Mouse (Mus musculus): ENCODE measurements around the gene Smok3a. TPM values are rescaled to one million over a fixed set of nuclear protein-coding genes. Genes with fewer than 3 reads are reported as not detected.
"Not testable (repeated sequence)": the region's sequence is repeated elsewhere in the genome, so short reads cannot be mapped to it uniquely, and the experiment has no call there.

Gene Smok3a
- polyA plus RNA-seq, 1 experiment = not detected

DNA sequence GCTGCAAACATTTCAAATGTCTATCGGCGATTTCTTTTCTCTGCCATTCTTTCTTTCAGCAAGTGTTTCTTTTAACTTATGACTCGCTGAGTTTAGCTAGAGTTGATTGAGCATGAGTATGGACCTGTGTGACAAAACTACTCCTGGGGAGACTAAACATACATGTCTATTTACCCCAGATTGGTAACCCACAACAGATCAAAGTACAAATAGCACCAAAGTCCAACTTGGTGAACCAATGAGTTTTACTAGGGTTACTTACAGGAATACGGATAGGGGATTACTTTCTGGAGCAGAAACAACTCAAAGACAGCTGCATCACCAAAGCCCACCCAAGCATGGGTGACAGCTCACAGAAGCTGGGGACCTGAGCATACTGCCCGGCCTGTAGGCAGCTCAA is 11.6 kb upstream of the Smok3a start:
- Histone ChIP-seq H3K79me2 (ENCODE audit: control insufficient read depth, insufficient read depth) (no peaks in the 10 kb centered on the region), H3K36me3 (ENCODE audit: control insufficient read depth, insufficient read depth) (no peaks in the 10 kb centered on the region), H3K4me3 (no peak overlapping the region), H3K27me3 (ENCODE audit: control insufficient read depth, insufficient read depth, insufficient read length) (no peaks in the 10 kb centered on the region), H3ac (ENCODE audit: control insufficient read depth, insufficient read length) (no peak overlapping the region), H3K4me2 (ENCODE audit: low read depth) (no peak overlapping the region)
- TF ChIP-seq SRF (IDR thresholded peaks at IDR 0.05; ENCODE audit: control insufficient read depth, insufficient read length, low read depth) (no peak), REST (IDR thresholded peaks at IDR 0.05; ENCODE audit: insufficient read depth, insufficient read length) (no peak), POLR2AphosphoS2 (IDR thresholded peaks at IDR 0.05; ENCODE audit: insufficient read length, low read depth) (no peak), USF1 (IDR thresholded peaks at IDR 0.05; ENCODE audit: low read depth) (no peak), MAX (IDR thresholded peaks at IDR 0.05; ENCODE audit: low read depth) (no peak), E2F4 (IDR thresholded peaks at IDR 0.05; ENCODE audit: insufficient read depth) (no peak), CEBPB (IDR thresholded peaks at IDR 0.05; ENCODE audit: insufficient read depth, poor library complexity, severe bottlenecking) (no peak), MYOD1 (IDR thresholded peaks at IDR 0.05; ENCODE audit: control insufficient read depth in 1 of 3, insufficient read length in 2 of 3, low read depth in 2 of 3) (no peak), TCF12 (IDR thresholded peaks at IDR 0.05; ENCODE audit: insufficient read depth, poor library complexity, severe bottlenecking) (no peak), POLR2A (IDR thresholded peaks at IDR 0.05; ENCODE audit: insufficient read length, low read depth) (no peak), TCF3 (IDR thresholded peaks at IDR 0.05; ENCODE audit: insufficient read length, low read depth) (no peak), MYOG (IDR thresholded peaks at IDR 0.05; ENCODE audit: control insufficient read depth in 1 of 3, insufficient read depth in 1 of 3, insufficient read length in 2 of 3, low read depth in 2 of 3) (no peak)

DNA sequence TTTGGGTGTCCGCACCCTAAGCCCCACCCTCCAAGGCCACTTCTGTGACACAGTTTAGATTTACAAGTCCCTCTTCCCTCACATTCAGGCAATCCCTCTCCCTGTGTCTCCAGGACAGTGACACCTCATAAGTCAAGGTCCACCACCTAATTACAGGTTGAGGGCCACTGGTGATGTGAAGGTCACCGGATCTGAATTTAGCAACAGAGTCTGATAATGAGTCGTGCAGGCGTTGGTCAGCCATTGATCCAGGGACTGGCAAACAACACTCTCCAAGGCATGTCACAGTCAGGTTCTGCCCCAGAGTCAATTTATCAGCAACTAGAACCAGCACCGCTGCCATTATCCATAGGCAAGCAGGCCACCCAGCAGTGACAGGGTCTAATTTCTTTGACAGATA is 8.7 kb upstream of the Smok3a start:
- Histone ChIP-seq H3K79me2 (ENCODE audit: control insufficient read depth, insufficient read depth) (no peaks in the 10 kb centered on the region), H3K4me3 (no peak overlapping the region), H3ac (ENCODE audit: control insufficient read depth, insufficient read length) (no peak overlapping the region), H3K36me3 (ENCODE audit: control insufficient read depth, insufficient read depth) (no peaks in the 10 kb centered on the region), H3K4me2 (ENCODE audit: low read depth) (no peak overlapping the region), H3K27me3 (ENCODE audit: control insufficient read depth, insufficient read depth, insufficient read length) (no peaks in the 10 kb centered on the region)
- TF ChIP-seq TCF12 (IDR thresholded peaks at IDR 0.05; ENCODE audit: insufficient read depth, poor library complexity, severe bottlenecking) (no peak), REST (IDR thresholded peaks at IDR 0.05; ENCODE audit: insufficient read depth, insufficient read length) (no peak), MAX (IDR thresholded peaks at IDR 0.05; ENCODE audit: low read depth) (no peak), MYOG (IDR thresholded peaks at IDR 0.05; ENCODE audit: control insufficient read depth in 1 of 3, insufficient read depth in 1 of 3, insufficient read length in 2 of 3, low read depth in 2 of 3) (no peak), POLR2AphosphoS2 (IDR thresholded peaks at IDR 0.05; ENCODE audit: insufficient read length, low read depth) (no peak), CEBPB (IDR thresholded peaks at IDR 0.05; ENCODE audit: insufficient read depth, poor library complexity, severe bottlenecking) (no peak), TCF3 (IDR thresholded peaks at IDR 0.05; ENCODE audit: insufficient read length, low read depth) (no peak), USF1 (IDR thresholded peaks at IDR 0.05; ENCODE audit: low read depth) (no peak), SRF (IDR thresholded peaks at IDR 0.05; ENCODE audit: control insufficient read depth, insufficient read length, low read depth) (no peak), MYOD1 (IDR thresholded peaks at IDR 0.05; ENCODE audit: control insufficient read depth in 1 of 3, insufficient read length in 2 of 3, low read depth in 2 of 3) (no peak), POLR2A (IDR thresholded peaks at IDR 0.05; ENCODE audit: insufficient read length, low read depth) (no peak), E2F4 (IDR thresholded peaks at IDR 0.05; ENCODE audit: insufficient read depth) (no peak)

DNA sequence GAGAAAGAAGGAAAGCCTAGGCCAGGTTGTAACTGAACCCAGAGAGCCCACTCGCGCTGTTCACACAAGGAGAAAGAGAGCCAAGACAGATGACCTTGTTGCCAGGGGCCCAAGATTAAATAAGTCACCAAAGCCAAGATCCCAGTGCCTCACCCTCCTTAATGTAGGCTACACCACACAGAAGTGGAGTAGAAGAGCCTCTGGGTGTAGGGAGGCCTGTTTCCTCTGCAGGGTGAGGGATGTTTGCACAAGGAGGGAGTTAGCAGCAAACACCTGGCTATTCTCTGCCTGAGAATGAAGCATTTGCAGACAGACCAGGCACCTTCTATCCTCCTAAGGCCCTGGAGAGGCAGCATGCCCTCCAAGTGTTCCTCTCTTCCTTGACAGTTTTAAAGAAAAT is 4.5 kb upstream of the Smok3a start:
- no peaks in the 10 kb centered on the region for H3K79me2 ChIP-seq (ENCODE audit: control insufficient read depth, insufficient read depth)
- H3K36me3 ChIP-seq (ENCODE audit: control insufficient read depth, insufficient read depth) = no peaks in the 10 kb centered on the region
- H3K4me2 ChIP-seq (ENCODE audit: low read depth) = no peak overlapping the region
- H3ac ChIP-seq (ENCODE audit: control insufficient read depth, insufficient read length) = no peak overlapping the region
- TF ChIP-seq USF1 (IDR thresholded peaks at IDR 0.05; ENCODE audit: low read depth) (no peak), POLR2A (IDR thresholded peaks at IDR 0.05; ENCODE audit: insufficient read length, low read depth) (no peak), E2F4 (IDR thresholded peaks at IDR 0.05; ENCODE audit: insufficient read depth) (no peak), TCF12 (IDR thresholded peaks at IDR 0.05; ENCODE audit: insufficient read depth, poor library complexity, severe bottlenecking) (no peak), MYOG (IDR thresholded peaks at IDR 0.05; ENCODE audit: control insufficient read depth in 1 of 3, insufficient read depth in 1 of 3, insufficient read length in 2 of 3, low read depth in 2 of 3) (no peak), TCF3 (IDR thresholded peaks at IDR 0.05; ENCODE audit: insufficient read length, low read depth) (no peak), MAX (IDR thresholded peaks at IDR 0.05; ENCODE audit: low read depth) (no peak), POLR2AphosphoS2 (IDR thresholded peaks at IDR 0.05; ENCODE audit: insufficient read length, low read depth) (no peak), MYOD1 (IDR thresholded peaks at IDR 0.05; ENCODE audit: control insufficient read depth in 1 of 3, insufficient read length in 2 of 3, low read depth in 2 of 3) (no peak), CEBPB (IDR thresholded peaks at IDR 0.05; ENCODE audit: insufficient read depth, poor library complexity, severe bottlenecking) (no peak), SRF (IDR thresholded peaks at IDR 0.05; ENCODE audit: control insufficient read depth, insufficient read length, low read depth) (no peak)
- no peak overlapping the region for H3K4me3 ChIP-seq
- H3K27me3 ChIP-seq (ENCODE audit: control insufficient read depth, insufficient read depth, insufficient read length) = no peaks in the 10 kb centered on the region

DNA sequence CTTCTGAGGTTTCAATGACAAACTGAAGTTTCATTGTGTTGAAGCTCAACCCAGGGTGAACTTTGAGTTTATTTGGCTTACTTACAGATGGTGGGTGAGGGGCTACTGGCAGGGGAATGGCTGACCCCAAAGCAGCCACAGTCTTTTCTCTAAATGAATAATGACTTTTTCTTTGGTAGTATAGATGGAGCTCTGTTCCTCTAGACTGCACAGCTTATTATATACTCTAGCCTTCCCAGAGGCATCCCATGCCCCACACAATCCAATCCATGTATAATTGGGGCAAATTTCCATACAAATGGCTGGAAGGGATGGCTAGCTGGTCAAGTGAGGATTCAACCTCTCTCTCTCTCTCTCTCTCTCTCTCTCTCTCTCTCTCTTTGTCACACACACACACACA is 4.1 kb upstream of the Smok3a start:
- no peak for TF ChIP-seq USF1 (IDR thresholded peaks at IDR 0.05; ENCODE audit: low read depth)
- no peak for TF ChIP-seq POLR2AphosphoS2 (IDR thresholded peaks at IDR 0.05; ENCODE audit: insufficient read length, low read depth)
- TF ChIP-seq CEBPB (IDR thresholded peaks at IDR 0.05; ENCODE audit: insufficient read depth, poor library complexity, severe bottlenecking) = no peak
- no peak for TF ChIP-seq TCF12 (IDR thresholded peaks at IDR 0.05; ENCODE audit: insufficient read depth, poor library complexity, severe bottlenecking)
- no peak for TF ChIP-seq REST (IDR thresholded peaks at IDR 0.05; ENCODE audit: insufficient read depth, insufficient read length)
- TF ChIP-seq MYOG (IDR thresholded peaks at IDR 0.05; ENCODE audit: control insufficient read depth in 1 of 3, insufficient read depth in 1 of 3, insufficient read length in 2 of 3, low read depth in 2 of 3) = no peak
- no peak for TF ChIP-seq MAX (IDR thresholded peaks at IDR 0.05; ENCODE audit: low read depth)
- TF ChIP-seq POLR2A (IDR thresholded peaks at IDR 0.05; ENCODE audit: insufficient read length, low read depth) = no peak
- TF ChIP-seq MYOD1 (IDR thresholded peaks at IDR 0.05; ENCODE audit: control insufficient read depth in 1 of 3, insufficient read length in 2 of 3, low read depth in 2 of 3) = no peak
- no peak for TF ChIP-seq SRF (IDR thresholded peaks at IDR 0.05; ENCODE audit: control insufficient read depth, insufficient read length, low read depth)
- no peak for TF ChIP-seq E2F4 (IDR thresholded peaks at IDR 0.05; ENCODE audit: insufficient read depth)
- no peak for TF ChIP-seq TCF3 (IDR thresholded peaks at IDR 0.05; ENCODE audit: insufficient read length, low read depth)
- Histone ChIP-seq H3K36me3 (ENCODE audit: control insufficient read depth, insufficient read depth) (no peaks in the 10 kb centered on the region), H3K27me3 (ENCODE audit: control insufficient read depth, insufficient read depth, insufficient read length) (no peaks in the 10 kb centered on the region), H3K4me3 (no peak overlapping the region), H3K4me2 (ENCODE audit: low read depth) (no peak overlapping the region), H3K79me2 (ENCODE audit: control insufficient read depth, insufficient read depth) (no peaks in the 10 kb centered on the region), H3ac (ENCODE audit: control insufficient read depth, insufficient read length) (no peak overlapping the region)

DNA sequence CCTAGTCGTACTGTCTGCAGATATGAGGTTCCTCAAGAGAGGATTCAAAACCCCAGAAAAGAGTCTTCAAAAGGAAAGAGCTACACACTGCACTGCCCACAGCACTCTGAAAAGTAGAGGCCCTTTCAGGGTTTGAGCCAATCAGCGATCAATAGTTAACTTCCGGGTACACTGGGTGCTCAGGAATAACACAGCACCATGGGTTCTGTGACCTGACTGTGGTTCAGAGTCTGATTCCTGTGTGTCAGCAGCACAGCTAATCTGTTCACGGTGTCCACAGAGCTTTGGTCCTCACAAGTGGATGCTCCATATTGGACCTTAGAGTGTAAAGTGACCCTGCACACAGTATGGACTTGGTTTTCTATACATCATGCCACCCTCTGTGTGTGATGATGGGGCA is 1.5 kb upstream of the Smok3a start:
- not testable (repeated sequence) for H3K4me2 ChIP-seq (ENCODE audit: low read depth); H3K79me2 ChIP-seq (ENCODE audit: control insufficient read depth, insufficient read depth); H3ac ChIP-seq (ENCODE audit: control insufficient read depth, insufficient read length); H3K36me3 ChIP-seq (ENCODE audit: control insufficient read depth, insufficient read depth); H3K27me3 ChIP-seq (ENCODE audit: control insufficient read depth, insufficient read depth, insufficient read length); H3K4me3 ChIP-seq

DNA sequence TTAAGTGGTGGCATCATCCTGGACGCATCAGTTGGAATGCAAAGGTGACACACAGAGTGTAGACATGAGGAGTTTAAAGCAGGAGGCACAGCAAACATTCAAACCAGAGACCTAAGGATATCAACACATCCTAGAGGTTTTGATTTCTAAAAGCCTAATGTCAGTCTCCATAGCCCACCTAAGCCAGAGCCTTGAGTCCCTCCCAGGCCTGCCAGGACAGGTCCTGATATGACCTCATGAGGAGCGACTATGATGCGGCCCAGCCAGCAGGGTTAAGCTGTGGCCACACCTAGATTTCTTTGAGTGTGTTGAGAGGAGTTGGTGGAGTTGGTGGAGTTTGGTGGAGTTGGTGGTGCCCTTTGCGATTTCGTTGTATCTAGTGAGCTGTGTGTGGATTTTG is 31.8 kb downstream of the Smok3a start, which contains the start of gene Smok3c:
Gene Smok3c (plus strand): TSS at position 301 of the 400 bp plus-strand sequence.
- not testable (repeated sequence) for H3K4me2 ChIP-seq (ENCODE audit: low read depth); H3K27me3 ChIP-seq (ENCODE audit: control insufficient read depth, insufficient read depth, insufficient read length)

More for the DNA sequence above, 31.8 kb downstream of the Smok3a start, which contains the start of gene Smok3c:
- not testable (repeated sequence) for H3K4me3 ChIP-seq; H3ac ChIP-seq (ENCODE audit: control insufficient read depth, insufficient read length); H3K36me3 ChIP-seq (ENCODE audit: control insufficient read depth, insufficient read depth); H3K79me2 ChIP-seq (ENCODE audit: control insufficient read depth, insufficient read depth)

Measured in myocyte (in vitro differentiated cells).